Comparison of ENCODE assay signal across 8 mouse cellular contexts in genomic region chr19:45816727-45817126, GRCm38 (mm10). TPM values are rescaled to one million over a fixed set of nuclear protein-coding genes. Genes with fewer than 3 reads are reported as not detected.
A peak's percentile ranks its signal among the peaks of the same experiment; 100 is the strongest.
DNase-seq lines count a peak whose midpoint lies in the region; ATAC-seq lines count a peak whose summit lies in the region.

No protein-coding gene starts in this region.

- peak overlapping the region; percentile 61; the same call in 1 of the 2 replicates for H3K4me3 ChIP-seq in hindbrain, embryonic 10.5 days
- H3K4me3 ChIP-seq in hindbrain, embryonic 11.5 days (ENCODE audit: low read depth, low read length), result no peak overlapping the region
- no peak overlapping the region for H3K4me3 ChIP-seq in heart, embryonic 16.5 days (ENCODE audit: low read length)
- no peak overlapping the region for H3K4me3 ChIP-seq in midbrain, embryonic 14.5 days (replicated peaks; ENCODE audit: low read depth, low read length)

- peaks cover 48% of the 10 kb centered on the region for H3K4me1 ChIP-seq in hindbrain, embryonic 10.5 days (replicated peaks)
- H3K4me1 ChIP-seq in hindbrain, embryonic 11.5 days (replicated peaks; ENCODE audit: control insufficient read depth, insufficient read depth, low read length), result peaks cover 13% of the 10 kb centered on the region
- H3K4me1 ChIP-seq in heart, embryonic 16.5 days (ENCODE audit: control insufficient read depth, insufficient read depth, low read length), result peaks cover 17% of the 10 kb centered on the region
- peaks cover 30% of the 10 kb centered on the region for H3K4me1 ChIP-seq in midbrain, embryonic 14.5 days (ENCODE audit: control insufficient read depth, insufficient read depth, low read length)

- WGBS in hindbrain, embryonic 10.5 days, result 19% methylated on average over 8 of the region's 8 CpGs
- 29% methylated on average over 8 of the region's 8 CpGs for WGBS in hindbrain, embryonic 11.5 days
- 43% methylated on average over 8 of the region's 8 CpGs for WGBS in heart, embryonic 16.5 days
- 11% methylated on average over 8 of the region's 8 CpGs for WGBS in midbrain, embryonic 14.5 days

- H3K9me3 ChIP-seq in hindbrain, embryonic 10.5 days, result no peaks in the 10 kb centered on the region
- no peaks in the 10 kb centered on the region for H3K9me3 ChIP-seq in hindbrain, embryonic 11.5 days (ENCODE audit: control insufficient read depth, low read length)
- no peaks in the 10 kb centered on the region for H3K9me3 ChIP-seq in heart, embryonic 16.5 days (replicated peaks; ENCODE audit: control insufficient read depth, low read length)
- no peaks in the 10 kb centered on the region for H3K9me3 ChIP-seq in midbrain, embryonic 14.5 days (ENCODE audit: control insufficient read depth, low read length)

- no peak overlapping the region for H3K27ac ChIP-seq in hindbrain, embryonic 10.5 days
- no peak overlapping the region for H3K27ac ChIP-seq in hindbrain, embryonic 11.5 days (ENCODE audit: low read depth, low read length)
- no peak overlapping the region for H3K27ac ChIP-seq in heart, embryonic 16.5 days (ENCODE audit: low read length)
- no peak overlapping the region for H3K27ac ChIP-seq in midbrain, embryonic 14.5 days (replicated peaks; ENCODE audit: low read depth, low read length)

- no peak for ATAC-seq in hindbrain, embryonic 11.5 days (ENCODE audit: low FRiP score)
- ATAC-seq in heart, embryonic 16.5 days (replicated peaks; ENCODE audit: extremely low read depth, insufficient read depth, low FRiP score), result no peak
- ATAC-seq in midbrain, embryonic 14.5 days (ENCODE audit: low FRiP score, low TSS enrichment), result no peak

- H3K4me2 ChIP-seq in hindbrain, embryonic 11.5 days (replicated peaks; ENCODE audit: low read depth, low read length), result no peak overlapping the region
- H3K4me2 ChIP-seq in heart, embryonic 16.5 days (ENCODE audit: low read depth, low read length), result peak overlapping the region; percentile 65
- H3K4me2 ChIP-seq in midbrain, embryonic 14.5 days (ENCODE audit: low read length), result peak overlapping the region; percentile 88; the same call in 1 of the 2 replicates

- no peak overlapping the region for H3K9ac ChIP-seq in hindbrain, embryonic 11.5 days (ENCODE audit: low read depth, low read length)
- H3K9ac ChIP-seq in heart, embryonic 16.5 days (ENCODE audit: low read length), result peak overlapping the region; percentile 65; the same call in 1 of the 2 replicates
- no peak overlapping the region for H3K9ac ChIP-seq in midbrain, embryonic 14.5 days (replicated peaks; ENCODE audit: low read length)

- H3K36me3 ChIP-seq in hindbrain, embryonic 10.5 days, result 0 out of 2 replicates have a peak, but pooled peaks cover 8% of the 10 kb centered on the region
- H3K36me3 ChIP-seq in hindbrain, embryonic 11.5 days (ENCODE audit: control insufficient read depth, insufficient read depth, low read length), result no peaks in the 10 kb centered on the region
- no peaks in the 10 kb centered on the region for H3K36me3 ChIP-seq in heart, embryonic 16.5 days (ENCODE audit: control insufficient read depth, insufficient read depth)
- H3K36me3 ChIP-seq in midbrain, embryonic 14.5 days (ENCODE audit: control insufficient read depth, insufficient read depth, low read length), result peaks cover 10% of the 10 kb centered on the region; the same call in 1 of the 2 replicates

- peaks cover 43% of the 10 kb centered on the region for H3K27me3 ChIP-seq in hindbrain, embryonic 10.5 days (ENCODE audit: insufficient read depth, poor library complexity, severe bottlenecking)
- peaks cover 7% of the 10 kb centered on the region for H3K27me3 ChIP-seq in hindbrain, embryonic 11.5 days (ENCODE audit: control insufficient read depth, insufficient read depth, low read length)
- peaks cover 5% of the 10 kb centered on the region for H3K27me3 ChIP-seq in heart, embryonic 16.5 days (ENCODE audit: control insufficient read depth, insufficient read depth, low read length)
- no peaks in the 10 kb centered on the region for H3K27me3 ChIP-seq in midbrain, embryonic 14.5 days (ENCODE audit: control insufficient read depth, insufficient read depth, low read length)

- DNase-seq in hindbrain, embryonic 10.5 days (ENCODE audit: low spot score), result no peak
- DNase-seq in hindbrain, embryonic 11.5 days (ENCODE audit: low spot score), result no peak
- peak; percentile 60 to 74 for DNase-seq in kidney, adult 8-10 months
- no peak for DNase-seq in midbrain, embryonic 14.5 days
- DNase-seq in cerebellum, postnatal 4 days (ENCODE audit: low spot score in 2 of 2), result no peak
- no peak for DNase-seq in cerebellum, postnatal 25 days
- DNase-seq in right cerebral cortex, postnatal 36 days (ENCODE audit: low spot score in 2 of 2), result no peak

RNA-seq across cellular contexts. Expression of gene Kcnip2, which starts 0.9 kb away (rescaled TPM):
- polyA plus RNA-seq in hindbrain, embryonic 10.5 days (2016; fragmentation: Nextera tagmentation; extraction: Ambion mirVana), result 0.71 and 0.77 TPM in 2 replicates
- 0.56 and 0.73 TPM in 2 replicates for polyA plus RNA-seq in hindbrain, embryonic 11.5 days (2014; fragmentation: Nextera tagmentation; extraction: Ambion mirVana)
- 16.6 and 17.9 TPM in 2 replicates for polyA plus RNA-seq in heart, embryonic 16.5 days (2015; fragmentation: Nextera tagmentation; extraction: Ambion mirVana)
- polyA plus RNA-seq in midbrain, embryonic 14.5 days (2014; fragmentation: Nextera tagmentation; extraction: Ambion mirVana), result 3.9 and 5.0 TPM in 2 replicates

RNA-seq across cellular contexts. Expression of gene Mgea5, which starts 33.1 kb away (rescaled TPM):
- 60.0 and 60.8 TPM in 2 replicates for polyA plus RNA-seq in hindbrain, embryonic 10.5 days (2016; fragmentation: Nextera tagmentation; extraction: Ambion mirVana)
- polyA plus RNA-seq in hindbrain, embryonic 11.5 days (2014; fragmentation: Nextera tagmentation; extraction: Ambion mirVana), result 75.6 and 93.2 TPM in 2 replicates
- 33.3 and 33.7 TPM in 2 replicates for polyA plus RNA-seq in heart, embryonic 16.5 days (2015; fragmentation: Nextera tagmentation; extraction: Ambion mirVana)
- 95.8 and 118 TPM in 2 replicates for polyA plus RNA-seq in midbrain, embryonic 14.5 days (2014; fragmentation: Nextera tagmentation; extraction: Ambion mirVana)

Comparison
In these comparisons a context has a peak if more than half of its experiments do, and no peak if none do; other contexts are left out.
1. DNase-seq: peak in kidney, adult 8-10 months (2 of 2); none in hindbrain, embryonic 10.5 days (single experiment), hindbrain, embryonic 11.5 days (single experiment), midbrain, embryonic 14.5 days (single experiment), cerebellum, postnatal 4 days (0 of 2), cerebellum, postnatal 25 days (0 of 2) and right cerebral cortex, postnatal 36 days (0 of 2).